Mouse (Mus musculus): Measurements from ENCODE around the gene Lonp2. TPM values are rescaled to one million over a fixed set of nuclear protein-coding genes. Genes with fewer than 3 reads are reported as not detected.
A peak's percentile ranks its signal among the peaks of the same experiment; 100 is the strongest.

The Lonp2 gene
- 57.6 and 69.3 TPM in 2 replicates for polyA plus RNA-seq (2016; fragmentation: Nextera tagmentation; extraction: Ambion mirVana)

GRCm38 (mm10) chr8:86623911-86624731 is at the start of gene Lonp2:
Lonp2 (plus strand) TSS chr8:86624043.
- Histone ChIP-seq H3K27me3 (ENCODE audit: insufficient read depth, poor library complexity, severe bottlenecking) (no peaks in the 10 kb centered on the region), H3K36me3 (no peaks in the 10 kb centered on the region), H3K27ac (peak within 1 kb of the TSS; percentile 88), H3K4me1 (replicated peaks) (peaks cover 20% of the 10 kb centered on the region), H3K4me3 (peak within 1 kb of the TSS; percentile 96), H3K9me3 (no peaks in the 10 kb centered on the region)
- under 1% methylated on average over 62 of the region's 62 CpGs for WGBS
- peak; percentile 98 for DNase-seq (ENCODE audit: low spot score)

GRCm38 (mm10) chr8:86577547-86577946 is 46.3 kb upstream of the Lonp2 start:
- DNase-seq (ENCODE audit: low spot score), result no peak
- Histone ChIP-seq H3K9me3 (no peaks in the 10 kb centered on the region), H3K27me3 (ENCODE audit: insufficient read depth, poor library complexity, severe bottlenecking) (no peaks in the 10 kb centered on the region), H3K36me3 (no peaks in the 10 kb centered on the region), H3K4me1 (replicated peaks) (peaks cover 13% of the 10 kb centered on the region), H3K4me3 (no peak overlapping the region), H3K27ac (no peak overlapping the region)
- 81% methylated on average over 8 of the region's 8 CpGs for WGBS

- DNase-seq (ENCODE audit: low spot score), result no peak
- WGBS, result 58% methylated on average over 9 of the region's 9 CpGs
Observed at GRCm38 (mm10) chr8:86578076-86578475, 45.8 kb upstream of the Lonp2 start.

GRCm38 (mm10) chr8:86578693-86579092 is 45.1 kb upstream of the Lonp2 start:
- H3K27ac ChIP-seq, result no peak overlapping the region
- WGBS, result 84% methylated on average over 8 of the region's 8 CpGs
- H3K36me3 ChIP-seq, result no peaks in the 10 kb centered on the region
- no peaks in the 10 kb centered on the region for H3K27me3 ChIP-seq (ENCODE audit: insufficient read depth, poor library complexity, severe bottlenecking)
- H3K4me1 ChIP-seq (replicated peaks), result peaks cover 13% of the 10 kb centered on the region
- no peak for DNase-seq (ENCODE audit: low spot score)
- no peaks in the 10 kb centered on the region for H3K9me3 ChIP-seq
- H3K4me3 ChIP-seq, result no peak overlapping the region

More at GRCm38 (mm10) chr8:86578076-86578475, 45.8 kb upstream of the Lonp2 start:
- Histone ChIP-seq H3K27me3 (ENCODE audit: insufficient read depth, poor library complexity, severe bottlenecking) (no peaks in the 10 kb centered on the region), H3K27ac (0 out of 2 replicates have a peak overlapping the region, but pooled peaks have one; percentile 8), H3K4me3 (no peak overlapping the region), H3K4me1 (replicated peaks) (peaks cover 13% of the 10 kb centered on the region), H3K9me3 (no peaks in the 10 kb centered on the region), H3K36me3 (no peaks in the 10 kb centered on the region)

GRCm38 (mm10) chr8:86580458-86580857 is 43.4 kb upstream of the Lonp2 start, which contains the start of gene Abcc12:
Abcc12 (minus strand) TSS chr8:86580686.
- no peak within 1 kb of the TSS for H3K27ac ChIP-seq
- no peak for DNase-seq (ENCODE audit: low spot score)
- no peaks in the 10 kb centered on the region for H3K27me3 ChIP-seq (ENCODE audit: insufficient read depth, poor library complexity, severe bottlenecking)
- H3K9me3 ChIP-seq, result no peaks in the 10 kb centered on the region
- no peak within 1 kb of the TSS for H3K4me3 ChIP-seq
- peaks cover 13% of the 10 kb centered on the region for H3K4me1 ChIP-seq (replicated peaks)
- no peaks in the 10 kb centered on the region for H3K36me3 ChIP-seq

- H3K4me1 ChIP-seq (replicated peaks), result peaks cover 15% of the 10 kb centered on the region
- H3K27ac ChIP-seq, result no peak overlapping the region
- H3K36me3 ChIP-seq, result no peaks in the 10 kb centered on the region
- H3K4me3 ChIP-seq, result no peak overlapping the region
- no peaks in the 10 kb centered on the region for H3K27me3 ChIP-seq (ENCODE audit: insufficient read depth, poor library complexity, severe bottlenecking)
- H3K9me3 ChIP-seq, result no peaks in the 10 kb centered on the region
- WGBS, result 80% methylated on average over 4 of the region's 4 CpGs
- no peak for DNase-seq (ENCODE audit: low spot score)
Observed at GRCm38 (mm10) chr8:86581921-86582331, 41.9 kb upstream of the Lonp2 start.

- H3K4me1 ChIP-seq (replicated peaks), result peaks cover 7% of the 10 kb centered on the region; the same call in 1 of the 2 replicates
- DNase-seq (ENCODE audit: low spot score), result peak; percentile 85
- no peaks in the 10 kb centered on the region for H3K27me3 ChIP-seq (ENCODE audit: insufficient read depth, poor library complexity, severe bottlenecking)
- H3K4me3 ChIP-seq, result peak overlapping the region; percentile 54
- H3K36me3 ChIP-seq, result no peaks in the 10 kb centered on the region
- H3K27ac ChIP-seq, result peak overlapping the region; percentile 74
- 8% methylated on average over 11 of the region's 11 CpGs for WGBS
- no peaks in the 10 kb centered on the region for H3K9me3 ChIP-seq
Observed at GRCm38 (mm10) chr8:86585118-86585517, 38.7 kb upstream of the Lonp2 start.

GRCm38 (mm10) chr8:86585532-86585931 is 38.3 kb upstream of the Lonp2 start:
- WGBS, result 3% methylated on average over 16 of the region's 16 CpGs
- H3K27me3 ChIP-seq (ENCODE audit: insufficient read depth, poor library complexity, severe bottlenecking), result no peaks in the 10 kb centered on the region
- no peaks in the 10 kb centered on the region for H3K9me3 ChIP-seq
- peak; percentile 79 for DNase-seq (ENCODE audit: low spot score)
- peak overlapping the region; percentile 54 for H3K4me3 ChIP-seq
- H3K4me1 ChIP-seq (replicated peaks), result peaks cover 7% of the 10 kb centered on the region; the same call in 1 of the 2 replicates
- no peaks in the 10 kb centered on the region for H3K36me3 ChIP-seq
- peak overlapping the region; percentile 74 for H3K27ac ChIP-seq

- Histone ChIP-seq H3K4me1 (replicated peaks) (peaks cover 5% of the 10 kb centered on the region; the same call in 1 of the 2 replicates), H3K36me3 (no peaks in the 10 kb centered on the region), H3K9me3 (no peaks in the 10 kb centered on the region), H3K4me3 (no peak overlapping the region), H3K27me3 (ENCODE audit: insufficient read depth, poor library complexity, severe bottlenecking) (no peaks in the 10 kb centered on the region), H3K27ac (no peak overlapping the region)
- WGBS, result 49% methylated on average over 5 of the region's 5 CpGs
- no peak for DNase-seq (ENCODE audit: low spot score)
Observed at GRCm38 (mm10) chr8:86586058-86586457, 37.8 kb upstream of the Lonp2 start.

- H3K4me1 ChIP-seq (replicated peaks), result peaks cover 5% of the 10 kb centered on the region; the same call in 1 of the 2 replicates
- DNase-seq (ENCODE audit: low spot score), result peak; percentile 9
- no peaks in the 10 kb centered on the region for H3K27me3 ChIP-seq (ENCODE audit: insufficient read depth, poor library complexity, severe bottlenecking)
- no peak overlapping the region for H3K4me3 ChIP-seq
- H3K27ac ChIP-seq, result no peak overlapping the region
- no peaks in the 10 kb centered on the region for H3K9me3 ChIP-seq
- 55% methylated on average over 6 of the region's 6 CpGs for WGBS
- no peaks in the 10 kb centered on the region for H3K36me3 ChIP-seq
Observed at GRCm38 (mm10) chr8:86586642-86587041, 37.2 kb upstream of the Lonp2 start.

- H3K27ac ChIP-seq, result no peak overlapping the region
- H3K27me3 ChIP-seq (ENCODE audit: insufficient read depth, poor library complexity, severe bottlenecking), result no peaks in the 10 kb centered on the region
- DNase-seq (ENCODE audit: low spot score), result no peak
- H3K36me3 ChIP-seq, result no peaks in the 10 kb centered on the region
- no peak overlapping the region for H3K4me3 ChIP-seq
- no peaks in the 10 kb centered on the region for H3K9me3 ChIP-seq
- WGBS, result 90% methylated on average over 5 of the region's 5 CpGs
- H3K4me1 ChIP-seq (replicated peaks), result peaks cover 5% of the 10 kb centered on the region; the same call in 1 of the 2 replicates
Observed at GRCm38 (mm10) chr8:86588338-86588737, 35.5 kb upstream of the Lonp2 start.

- DNase-seq (ENCODE audit: low spot score), result no peak
- no peak overlapping the region for H3K27ac ChIP-seq
- no peaks in the 10 kb centered on the region for H3K27me3 ChIP-seq (ENCODE audit: insufficient read depth, poor library complexity, severe bottlenecking)
- no peaks in the 10 kb centered on the region for H3K36me3 ChIP-seq
- H3K4me1 ChIP-seq (replicated peaks), result no peaks in the 10 kb centered on the region
- H3K9me3 ChIP-seq, result no peaks in the 10 kb centered on the region
- 65% methylated on average over 10 of the region's 10 CpGs for WGBS
- H3K4me3 ChIP-seq, result no peak overlapping the region
Observed at GRCm38 (mm10) chr8:86593099-86593498, 30.7 kb upstream of the Lonp2 start.

GRCm38 (mm10) chr8:86594159-86594796 is 29.6 kb upstream of the Lonp2 start:
- Histone ChIP-seq H3K27ac (no peak overlapping the region), H3K27me3 (ENCODE audit: insufficient read depth, poor library complexity, severe bottlenecking) (no peaks in the 10 kb centered on the region), H3K4me3 (no peak overlapping the region), H3K36me3 (no peaks in the 10 kb centered on the region), H3K4me1 (replicated peaks) (no peaks in the 10 kb centered on the region), H3K9me3 (no peaks in the 10 kb centered on the region)
- 80% methylated on average over 3 of the region's 3 CpGs for WGBS
- DNase-seq (ENCODE audit: low spot score), result no peak
